Mouse (Mus musculus) granulocyte monocyte progenitor cell, adult 5-6 weeks (primary cell): ENCODE results near the gene Dnah11. TPM values are rescaled to one million over a fixed set of nuclear protein-coding genes. Genes with fewer than 3 reads are reported as not detected.

Experiments used
- ATAC-seq: replicated peaks from 2 replicates; pipeline ENCODE4 v1.8.0; 2016; ENCODE audit warnings: mild to moderate bottlenecking, moderate TSS enrichment, inconsistent platforms; ENCODE audit not compliant: poor library complexity, severe bottlenecking
- total RNA-seq, 2 experiments: library from RNA; stranded (forward) in 1 of 2; stranded (reverse) in 1 of 2; fragments of 200-712, 200-1000 nt in 1 of 2; fragments of >200 nt in 1 of 2; fragmentation: Nextera tagmentation in 1 of 2; gene quantifications; 2 replicates each; pipeline ENCODE4 v1.2.3; 2014 to 2017

The Dnah11 gene
- total RNA-seq, 2 experiments from 2014 or later: under 0.01 TPM; not detected in 1

DNA sequence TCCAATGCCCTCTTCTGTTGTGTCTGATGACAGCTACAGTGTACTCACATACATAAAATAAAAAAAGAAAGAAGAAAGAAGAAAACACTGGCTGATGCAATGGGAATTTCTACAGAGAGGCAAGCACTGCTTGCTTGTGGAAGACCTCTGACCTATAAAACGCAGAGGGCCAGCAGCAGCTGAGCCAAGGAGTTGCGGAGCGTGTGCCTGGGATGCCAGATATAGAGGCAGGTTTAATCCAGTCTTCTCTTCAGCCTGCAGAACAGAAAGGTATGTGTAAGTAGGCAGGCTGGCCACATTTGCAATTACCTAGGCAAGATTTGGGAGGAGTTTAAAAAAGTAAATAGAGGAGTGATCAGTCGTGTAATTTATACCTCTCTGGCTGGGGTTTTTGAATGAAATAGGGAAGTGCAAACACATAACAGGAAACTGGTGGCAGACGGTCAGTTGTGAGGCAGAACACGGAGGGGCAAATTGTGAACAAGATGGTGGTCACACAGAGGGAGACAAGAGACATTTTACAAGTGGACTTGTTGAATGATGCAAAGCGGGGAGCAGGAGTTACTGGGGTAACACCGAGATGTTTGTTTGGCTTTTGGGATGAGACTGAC is 367.4 kb downstream of the Dnah11 start:
- ATAC-seq: peak; percentile 79

DNA sequence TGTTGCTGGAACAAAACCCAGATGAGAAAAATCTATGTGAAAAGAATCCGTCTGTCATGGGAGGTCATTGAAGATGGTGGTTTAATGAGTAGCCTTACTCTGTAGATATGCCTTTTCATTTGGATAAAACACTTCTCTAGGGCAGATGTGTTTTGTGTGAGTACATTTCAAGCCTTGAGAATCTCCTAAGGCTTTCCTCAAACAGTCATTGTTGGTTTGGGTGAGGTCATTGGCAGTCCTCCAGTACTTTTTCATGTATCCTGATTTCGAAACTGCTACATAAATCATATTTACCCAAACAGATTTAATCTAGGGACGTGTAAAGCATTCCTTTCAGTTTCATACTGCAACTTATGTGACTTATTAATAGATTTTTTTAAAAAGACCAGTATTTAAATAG is 370.5 kb downstream of the Dnah11 start:
- peak; percentile 52 for ATAC-seq

Other genes starting within 250 kb of the Dnah11 start
- 6.9 and 7.4 TPM in 2 replicates for gene Sp4, start 102.4 kb upstream of the Dnah11 start, total RNA-seq (2014; fragmentation: Nextera tagmentation)
- 7.1 and 9.5 TPM in 2 replicates for gene Sp4, start 102.4 kb upstream of the Dnah11 start, total RNA-seq (2017)